Mouse (Mus musculus) kidney, embryonic 16.5 days (tissue): ENCODE data around the gene Rnf180. TPM values are rescaled to one million over a fixed set of nuclear protein-coding genes. Genes with fewer than 3 reads are reported as not detected.

ENCODE experiments used
- ATAC-seq: fragments of 200-750 bp; cut with Nextera tagmentation; 2 replicates; pipeline ENCODE4 v1.8.0; 2017; ENCODE audit warnings: moderate TSS enrichment; ENCODE audit not compliant: low FRiP score, low TSS enrichment
- H3K27ac ChIP-seq: fragments of 300-500 bp; sonication (generic); 2 replicates; pipeline ENCODE4 v1.5.1; 2014; ENCODE audit warnings: low read length
- H3K27me3 ChIP-seq: fragments of 300-500 bp; sonication (generic); 2 replicates; pipeline ENCODE4 v1.6.1; 2014; ENCODE audit warnings: low read length, control low read depth, mixed read lengths; ENCODE audit not compliant: insufficient read depth
- H3K36me3 ChIP-seq: fragments of 300-500 bp; sonication (generic); 2 replicates; pipeline ENCODE4 v1.6.1; 2014; ENCODE audit warnings: low read length, control low read depth, mixed read lengths; ENCODE audit not compliant: insufficient read depth
- H3K4me1 ChIP-seq: fragments of 300-500 bp; sonication (generic); 2 replicates; pipeline ENCODE4 v1.6.1; 2014; ENCODE audit warnings: low read length, control low read depth, mixed read lengths; ENCODE audit not compliant: insufficient read depth
- H3K4me2 ChIP-seq: fragments of 300-500 bp; sonication (generic); replicated peaks from 2 replicates; pipeline ENCODE4 v1.6.1; 2014; ENCODE audit warnings: low read depth, low read length
- H3K4me3 ChIP-seq: fragments of 300-500 bp; sonication (generic); 2 replicates; pipeline ENCODE4 v1.5.1; 2014; ENCODE audit warnings: mild to moderate bottlenecking, low read length
- H3K9ac ChIP-seq: fragments of 300-500 bp; sonication (generic); replicated peaks from 2 replicates; pipeline ENCODE4 v1.6.1; 2014; ENCODE audit warnings: low read length
- H3K9me3 ChIP-seq: fragments of 300-500 bp; sonication (generic); 2 replicates; pipeline ENCODE4 v1.6.1; 2016; ENCODE audit warnings: low read length, control low read depth
- WGBS: fragments of 180-500 bp; shearing (Covaris S2); extraction: QIAGEN DNeasy Blood & Tissue Kit; methylation state at CpG from one replicate; pipeline ENCODE4 v1.1.7; 2014; 5-methylcytosine and 5-hydroxymethylcytosine counted together
- polyA plus RNA-seq: library from polyadenylated mRNA; unstranded; fragments of >200 nt; fragmentation: Nextera tagmentation; extraction: Ambion mirVana; gene quantifications from 2 replicates; pipeline ENCODE4 v1.2.1, GENCODE M21; 2015

Gene Rnf180
- polyA plus RNA-seq, 1 experiment from 2014 or later = 5.8 TPM

- Histone ChIP-seq H3K4me1 (no peaks in the 10 kb centered on the region), H3K4me3 (no peak overlapping the region), H3K36me3 (no peaks in the 10 kb centered on the region), H3K9me3 (no peaks in the 10 kb centered on the region), H3K9ac (no peak overlapping the region), H3K4me2 (no peak overlapping the region), H3K27me3 (no peaks in the 10 kb centered on the region), H3K27ac (no peak overlapping the region)
- no peak for ATAC-seq
- WGBS = 76% methylated on average over 4 of the region's 4 CpGs
These were observed 37.7 kb downstream of the Rnf180 start for GRCm38 (mm10) chr13:105256757-105257433.

- H3K4me3 ChIP-seq = no peak overlapping the region
- H3K9me3 ChIP-seq = no peaks in the 10 kb centered on the region
- no peaks in the 10 kb centered on the region for H3K27me3 ChIP-seq
- H3K4me1 ChIP-seq = no peaks in the 10 kb centered on the region
- H3K4me2 ChIP-seq = no peak overlapping the region
- H3K9ac ChIP-seq = no peak overlapping the region
- ATAC-seq = no peak
- H3K27ac ChIP-seq = no peak overlapping the region
- 87% methylated on average over 4 of the region's 4 CpGs for WGBS
- no peaks in the 10 kb centered on the region for H3K36me3 ChIP-seq
These were observed 43.8 kb downstream of the Rnf180 start for GRCm38 (mm10) chr13:105250767-105251166.

GRCm38 (mm10) chr13:105250264-105250663, 44.4 kb downstream of the Rnf180 start:
- Histone ChIP-seq H3K9ac (no peak overlapping the region), H3K27ac (no peak overlapping the region), H3K27me3 (no peaks in the 10 kb centered on the region), H3K4me2 (no peak overlapping the region), H3K4me3 (no peak overlapping the region), H3K4me1 (no peaks in the 10 kb centered on the region), H3K36me3 (no peaks in the 10 kb centered on the region), H3K9me3 (no peaks in the 10 kb centered on the region)
- WGBS = 80% methylated on average over 9 of the region's 9 CpGs
- ATAC-seq = no peak

GRCm38 (mm10) chr13:105249599-105249998, 45.0 kb downstream of the Rnf180 start:
- no peaks in the 10 kb centered on the region for H3K36me3 ChIP-seq
- WGBS = 89% methylated on average over 14 of the region's 14 CpGs
- H3K9me3 ChIP-seq = no peaks in the 10 kb centered on the region
- no peaks in the 10 kb centered on the region for H3K27me3 ChIP-seq
- no peak overlapping the region for H3K4me3 ChIP-seq
- no peak for ATAC-seq
- no peak overlapping the region for H3K27ac ChIP-seq
- no peaks in the 10 kb centered on the region for H3K4me1 ChIP-seq
- no peak overlapping the region for H3K9ac ChIP-seq
- H3K4me2 ChIP-seq = no peak overlapping the region

GRCm38 (mm10) chr13:105247691-105248090, 46.9 kb downstream of the Rnf180 start:
- no peak overlapping the region for H3K4me2 ChIP-seq
- H3K27me3 ChIP-seq = no peaks in the 10 kb centered on the region
- no peaks in the 10 kb centered on the region for H3K36me3 ChIP-seq
- H3K9ac ChIP-seq = no peak overlapping the region
- no peak overlapping the region for H3K27ac ChIP-seq
- WGBS = 93% methylated on average over 6 of the region's 6 CpGs
- no peak overlapping the region for H3K4me3 ChIP-seq
- no peaks in the 10 kb centered on the region for H3K9me3 ChIP-seq
- no peak for ATAC-seq
- H3K4me1 ChIP-seq = no peaks in the 10 kb centered on the region

- no peaks in the 10 kb centered on the region for H3K36me3 ChIP-seq
- WGBS = 71% methylated on average over 2 of the region's 2 CpGs
- H3K4me2 ChIP-seq = no peak overlapping the region
- no peaks in the 10 kb centered on the region for H3K4me1 ChIP-seq
- H3K27ac ChIP-seq = no peak overlapping the region
- no peak overlapping the region for H3K4me3 ChIP-seq
- no peak overlapping the region for H3K9ac ChIP-seq
- H3K9me3 ChIP-seq = no peaks in the 10 kb centered on the region
- no peaks in the 10 kb centered on the region for H3K27me3 ChIP-seq
- ATAC-seq = no peak
These were observed 53.8 kb downstream of the Rnf180 start for GRCm38 (mm10) chr13:105240810-105241209.

GRCm38 (mm10) chr13:105227126-105227525, 67.5 kb downstream of the Rnf180 start:
- no peaks in the 10 kb centered on the region for H3K9me3 ChIP-seq
- no peaks in the 10 kb centered on the region for H3K27me3 ChIP-seq
- H3K9ac ChIP-seq = no peak overlapping the region
- no peak for ATAC-seq
- H3K4me1 ChIP-seq = no peaks in the 10 kb centered on the region
- no peaks in the 10 kb centered on the region for H3K36me3 ChIP-seq
- no peak overlapping the region for H3K4me3 ChIP-seq
- 63% methylated on average over 4 of the region's 4 CpGs for WGBS
- no peak overlapping the region for H3K27ac ChIP-seq
- no peak overlapping the region for H3K4me2 ChIP-seq

GRCm38 (mm10) chr13:105224048-105224447, 70.6 kb downstream of the Rnf180 start:
- Histone ChIP-seq H3K4me2 (no peak overlapping the region), H3K27me3 (no peaks in the 10 kb centered on the region), H3K9ac (no peak overlapping the region), H3K9me3 (no peaks in the 10 kb centered on the region), H3K27ac (no peak overlapping the region), H3K36me3 (no peaks in the 10 kb centered on the region), H3K4me1 (no peaks in the 10 kb centered on the region), H3K4me3 (no peak overlapping the region)
- ATAC-seq = no peak
- 47% methylated on average over 10 of the region's 10 CpGs for WGBS

- 65% methylated on average over 3 of the region's 3 CpGs for WGBS
- Histone ChIP-seq H3K36me3 (no peaks in the 10 kb centered on the region), H3K9ac (no peak overlapping the region), H3K27me3 (no peaks in the 10 kb centered on the region), H3K9me3 (no peaks in the 10 kb centered on the region), H3K4me2 (no peak overlapping the region), H3K27ac (no peak overlapping the region), H3K4me1 (no peaks in the 10 kb centered on the region), H3K4me3 (no peak overlapping the region)
- peak; percentile 73; the same call in 1 of the 2 replicates for ATAC-seq
These were observed 71.5 kb downstream of the Rnf180 start for GRCm38 (mm10) chr13:105223147-105223546.

GRCm38 (mm10) chr13:105222016-105222725, 72.4 kb downstream of the Rnf180 start:
- Histone ChIP-seq H3K9ac (no peak overlapping the region), H3K4me3 (no peak overlapping the region), H3K27ac (no peak overlapping the region), H3K4me1 (no peaks in the 10 kb centered on the region), H3K4me2 (no peak overlapping the region), H3K36me3 (no peaks in the 10 kb centered on the region), H3K9me3 (no peaks in the 10 kb centered on the region), H3K27me3 (no peaks in the 10 kb centered on the region)
- WGBS = 88% methylated on average over 5 of the region's 5 CpGs
- peak; percentile 49; the same call in 1 of the 2 replicates for ATAC-seq
